Mouse (Mus musculus) common myeloid progenitor, adult 5-6 weeks (primary cell): Measurements from ENCODE around the gene Fgfrl1. TPM values are rescaled to one million over a fixed set of nuclear protein-coding genes. Genes with fewer than 3 reads are reported as not detected.
A peak's percentile ranks its signal among the peaks of the same experiment; 100 is the strongest.

Experiments used
- ATAC-seq: replicated peaks from 2 replicates; pipeline ENCODE4 v1.8.0; 2016; ENCODE audit warnings: low read depth, mild to moderate bottlenecking, moderate TSS enrichment, inconsistent platforms; ENCODE audit not compliant: poor library complexity, severe bottlenecking
- total RNA-seq: library from RNA; stranded (forward); fragments of 200-1000, 187-1606 nt; gene quantifications from 2 replicates; pipeline ENCODE4 v1.2.3, GENCODE M21; 2017

Gene Fgfrl1
- total RNA-seq, 1 experiment from 2014 or later: 3.7 TPM

DNA sequence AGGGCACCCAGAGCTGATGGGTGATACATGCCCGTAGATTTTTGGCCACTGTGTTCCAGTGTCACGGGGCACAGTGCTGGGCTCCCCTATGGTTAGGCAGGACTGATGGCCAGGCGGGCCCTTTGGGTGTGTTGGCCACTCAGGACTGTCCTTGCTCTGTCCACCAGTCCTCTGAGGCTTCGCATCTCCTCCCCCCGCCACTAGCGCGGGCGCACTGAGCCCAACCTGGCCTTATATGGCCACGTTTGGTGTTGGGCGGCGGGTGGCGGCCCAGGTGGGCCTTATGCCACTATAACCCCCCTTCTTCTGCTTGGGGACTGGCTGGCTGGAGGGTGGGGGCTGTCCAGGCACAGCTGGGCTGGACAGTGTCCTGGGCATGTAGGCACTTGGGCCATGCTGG is 3.7 kb downstream of the Fgfrl1 start:
- no peak for ATAC-seq

DNA sequence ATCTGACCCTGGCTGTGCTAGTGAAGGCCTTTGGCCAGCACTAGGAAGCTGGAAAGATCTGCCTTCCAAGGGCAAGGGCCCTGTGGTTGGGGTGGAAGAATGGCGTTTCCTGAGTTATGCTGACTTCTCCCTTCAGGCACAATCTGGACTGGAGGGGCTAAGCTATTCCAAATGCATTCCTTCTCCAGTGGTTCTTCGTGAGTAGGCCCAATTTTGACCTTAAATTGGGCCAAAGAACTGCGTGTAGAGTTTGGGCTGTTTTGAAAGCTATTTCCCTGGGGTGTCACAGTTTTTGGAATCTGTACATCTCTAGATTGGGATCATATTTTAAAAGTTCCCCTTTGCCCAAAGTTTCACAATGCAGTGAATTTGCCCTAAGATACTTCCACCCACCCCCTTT is 4.4 kb downstream of the Fgfrl1 start:
- no peak for ATAC-seq

DNA sequence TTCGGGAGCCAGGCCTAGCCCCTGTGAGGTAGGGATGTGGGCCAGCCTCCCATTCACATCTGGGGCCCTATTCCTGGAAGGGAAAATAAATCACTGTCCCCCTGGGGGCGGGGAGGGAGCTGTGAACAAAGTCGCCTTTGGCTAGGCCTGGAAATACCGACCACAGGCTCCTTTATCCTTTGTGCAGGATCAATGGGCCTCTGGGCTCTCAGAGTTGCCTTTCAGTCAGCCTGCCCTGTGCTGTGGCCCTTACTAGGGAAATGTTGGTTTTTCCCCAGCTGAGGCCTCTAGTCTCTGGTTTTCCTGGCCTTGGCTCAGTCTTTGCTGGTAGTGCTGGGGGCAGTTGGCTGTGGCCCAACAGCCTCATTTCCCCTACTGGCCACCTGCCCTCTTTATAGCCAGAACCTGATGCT is 5.2 kb downstream of the Fgfrl1 start:
- ATAC-seq: no peak

DNA sequence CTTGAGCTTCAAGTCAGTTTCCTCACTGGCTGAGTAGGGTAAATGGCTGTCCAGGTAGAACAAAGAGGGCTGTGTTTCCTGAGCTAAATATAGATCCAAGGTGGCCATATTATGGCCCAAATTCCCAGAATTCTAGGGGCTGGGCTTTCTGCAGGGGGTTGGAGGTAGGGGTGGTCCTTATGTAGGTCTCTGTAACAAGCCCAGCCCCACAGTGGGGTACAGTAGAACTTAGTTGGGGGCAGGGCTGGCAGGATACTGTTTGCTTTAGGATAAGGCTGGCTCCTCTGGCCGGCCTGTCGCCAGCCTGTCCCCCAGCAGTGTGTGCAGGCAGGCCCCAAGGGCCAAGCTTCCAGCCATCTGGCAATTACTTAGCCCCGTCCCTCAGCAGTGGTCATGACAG is 8.2 kb downstream of the Fgfrl1 start:
- no peak for ATAC-seq

DNA sequence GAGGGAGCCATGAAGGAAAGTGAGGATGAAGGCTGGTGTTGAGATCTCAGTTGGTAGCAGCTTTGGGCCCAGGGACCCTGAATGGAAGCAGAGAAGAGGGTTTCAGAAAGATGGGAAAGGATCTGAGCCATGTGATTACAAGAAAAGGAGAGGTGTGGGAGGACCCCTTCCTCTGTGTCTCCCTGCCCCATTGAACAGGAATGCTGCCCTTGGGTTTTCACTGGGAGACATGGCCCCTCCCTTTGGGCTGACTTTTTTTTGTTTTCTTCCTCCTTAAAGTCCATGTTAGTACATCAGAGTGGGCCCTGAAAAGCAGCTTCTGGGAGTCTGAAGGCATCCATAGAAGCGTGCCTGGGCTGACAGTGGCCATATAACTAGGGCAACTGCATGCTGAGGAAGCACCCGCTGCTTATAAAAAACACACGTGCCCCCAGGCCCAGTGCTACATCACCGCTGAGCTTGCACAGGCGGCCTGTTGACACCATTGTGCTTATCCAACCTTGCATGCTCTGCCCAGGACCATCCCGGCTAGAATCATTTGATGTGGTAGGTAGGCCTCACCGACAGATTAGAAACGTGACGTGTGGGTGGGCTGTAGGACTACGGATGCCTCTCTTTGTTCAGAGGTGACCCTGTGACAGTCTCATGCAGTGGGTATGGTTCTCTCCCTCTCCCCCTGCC is 9.3 kb downstream of the Fgfrl1 start:
- no peak for ATAC-seq

DNA sequence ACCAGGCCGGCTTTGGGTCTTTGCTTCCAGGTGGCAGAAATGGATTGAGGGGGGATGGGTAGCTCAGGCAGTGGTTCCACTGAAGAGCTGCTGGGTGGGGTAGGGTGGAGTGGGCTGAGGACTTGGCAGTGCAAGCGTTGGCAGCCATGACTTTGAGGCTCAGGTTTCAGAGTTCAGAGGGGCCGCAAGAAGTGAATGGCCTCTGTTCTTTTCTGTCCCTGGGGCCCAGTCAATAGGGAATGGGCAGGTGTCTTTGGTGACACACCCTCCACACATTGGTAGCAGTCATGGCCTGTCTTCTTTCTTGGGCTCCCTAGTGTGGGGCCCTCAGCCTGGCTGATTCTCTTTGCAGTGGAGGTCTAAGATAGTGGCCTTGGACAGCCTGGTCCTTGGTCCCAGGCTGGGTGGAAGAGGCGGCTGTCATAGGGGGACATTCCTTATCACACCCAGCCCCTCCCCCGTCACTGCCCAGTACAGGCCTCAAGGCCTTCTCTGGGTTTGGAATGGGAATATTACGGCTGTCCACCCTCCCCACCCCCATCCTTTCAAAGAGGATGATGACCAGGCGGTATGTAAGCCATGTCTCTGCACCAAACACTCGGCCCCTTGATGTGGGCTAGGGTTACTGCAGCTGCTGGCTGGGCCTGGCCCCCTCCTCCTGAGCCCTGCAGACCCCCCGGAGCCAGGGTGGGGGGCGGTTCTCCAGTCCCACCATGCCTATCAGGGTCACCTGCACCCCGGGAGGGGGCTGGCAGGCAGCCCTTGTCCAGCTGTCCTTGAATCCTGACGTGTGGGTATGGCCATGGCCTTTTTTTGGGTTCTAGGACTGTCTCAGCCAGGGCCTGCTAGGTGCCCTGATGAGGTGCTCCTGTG is 11.8 kb downstream of the Fgfrl1 start:
- no peak for ATAC-seq

DNA sequence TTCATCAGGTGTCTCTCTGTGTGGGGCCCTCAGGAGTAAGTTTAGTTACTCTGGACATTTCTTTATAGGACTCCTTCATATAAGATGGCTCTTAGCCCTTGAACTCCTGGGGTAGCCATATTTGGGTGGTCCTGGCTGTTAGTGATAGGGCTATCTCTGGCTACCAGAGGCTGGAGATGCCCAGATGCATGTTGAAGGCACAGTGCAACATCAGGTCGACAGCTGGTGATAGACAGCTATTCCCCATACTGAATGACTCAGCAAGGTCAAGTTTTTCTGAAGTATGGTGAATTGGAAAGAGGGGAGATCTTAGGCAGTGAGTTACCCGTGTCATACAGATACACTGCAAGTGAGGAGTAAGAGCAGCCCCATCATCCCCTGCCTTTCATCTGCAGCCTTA is 15.6 kb downstream of the Fgfrl1 start:
- ATAC-seq: no peak

DNA sequence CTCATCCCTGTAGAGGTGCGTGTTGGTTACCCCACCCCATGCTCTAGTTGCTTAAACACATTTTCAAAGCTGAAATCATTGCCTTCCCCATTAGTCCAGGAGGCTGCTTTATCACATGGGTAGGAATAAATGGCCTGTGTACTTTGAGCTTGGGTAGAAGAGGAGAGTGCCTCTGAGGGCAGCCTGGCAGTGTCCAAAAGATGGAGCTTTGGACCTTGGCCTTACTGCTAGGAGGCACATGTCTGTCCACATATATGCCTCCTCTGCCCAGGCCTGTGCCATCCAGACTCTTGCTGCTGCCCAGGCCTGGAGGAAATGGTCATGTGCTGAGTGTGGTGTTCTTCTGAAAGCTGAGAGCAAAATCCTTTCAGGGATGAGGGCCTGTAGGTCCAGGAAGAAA is 16.2 kb downstream of the Fgfrl1 start:
- no peak for ATAC-seq

DNA sequence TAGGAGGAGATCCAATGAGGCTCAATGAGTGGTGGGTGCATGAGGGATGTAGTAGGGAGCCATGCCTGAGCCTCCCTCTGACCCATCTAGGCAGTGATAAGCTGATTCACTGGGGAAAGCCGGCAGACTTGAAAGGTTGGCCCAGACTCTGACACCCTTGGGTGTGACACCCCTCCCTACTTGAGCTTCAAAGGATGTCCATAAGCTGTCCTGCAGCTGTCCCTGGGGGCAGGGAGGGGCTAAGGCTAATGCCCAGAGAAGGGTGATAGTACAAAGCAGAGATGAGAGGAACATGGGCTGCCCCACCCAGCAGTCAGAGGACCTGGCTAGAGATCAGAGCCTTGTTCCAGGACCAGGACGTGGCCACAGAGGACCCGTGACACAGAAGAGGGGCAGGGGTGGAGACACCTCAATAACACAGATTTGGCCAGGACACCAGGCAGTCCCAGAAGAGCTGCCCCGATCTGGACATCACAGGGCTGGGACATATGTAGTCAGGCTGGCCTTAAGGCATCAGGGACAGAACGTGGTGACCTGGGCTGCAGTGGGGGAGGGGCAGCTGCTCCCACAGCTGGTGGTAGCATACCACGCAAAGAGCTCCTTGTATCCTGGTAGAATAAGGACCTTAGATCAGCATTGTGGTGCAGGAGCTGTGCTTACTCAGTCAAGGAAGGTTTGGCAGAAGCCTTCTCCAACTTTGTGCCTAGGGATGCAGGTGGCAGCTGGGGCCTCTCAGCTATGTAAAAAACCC is 17.0 kb downstream of the Fgfrl1 start:
- ATAC-seq: no peak

DNA sequence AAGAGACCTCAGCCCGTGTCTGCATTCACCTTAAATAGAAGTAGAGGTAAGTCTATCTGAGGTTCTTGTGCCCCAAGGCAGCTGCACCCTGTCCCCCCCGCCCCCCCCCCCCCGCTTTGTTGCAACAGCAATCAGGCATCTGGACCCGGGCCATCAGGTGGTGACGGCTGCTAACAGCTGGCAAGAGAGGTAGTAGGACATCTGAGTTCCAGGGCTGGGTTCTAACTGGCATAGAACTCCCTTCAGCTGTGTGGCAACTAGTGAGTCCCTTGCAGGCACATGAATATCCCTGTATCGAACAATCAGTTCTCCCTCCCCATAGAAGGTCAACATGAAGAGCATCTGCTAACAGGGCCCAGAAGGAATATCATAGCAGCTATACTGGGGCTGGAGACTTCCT is 19.8 kb downstream of the Fgfrl1 start:
- ATAC-seq: no peak

DNA sequence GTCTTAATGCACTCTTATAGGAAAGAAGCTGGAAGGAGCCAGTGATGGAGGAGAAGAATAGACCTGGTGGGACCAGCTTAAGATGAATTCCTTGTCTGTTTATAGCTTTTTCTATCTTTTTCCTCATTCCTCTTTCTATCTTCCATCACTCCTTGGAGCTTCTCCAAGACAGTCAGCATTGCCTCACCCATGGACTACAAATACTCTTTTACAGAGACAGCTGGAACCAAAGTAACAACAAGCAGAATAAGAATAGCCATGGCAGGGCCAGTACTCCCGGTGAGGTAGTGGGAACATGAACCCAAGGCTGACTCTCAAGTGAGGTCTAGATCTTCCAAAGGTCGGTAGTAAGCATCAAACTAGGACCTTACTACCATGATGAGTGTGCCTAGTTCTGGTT is 20.9 kb downstream of the Fgfrl1 start:
- ATAC-seq: no peak

DNA sequence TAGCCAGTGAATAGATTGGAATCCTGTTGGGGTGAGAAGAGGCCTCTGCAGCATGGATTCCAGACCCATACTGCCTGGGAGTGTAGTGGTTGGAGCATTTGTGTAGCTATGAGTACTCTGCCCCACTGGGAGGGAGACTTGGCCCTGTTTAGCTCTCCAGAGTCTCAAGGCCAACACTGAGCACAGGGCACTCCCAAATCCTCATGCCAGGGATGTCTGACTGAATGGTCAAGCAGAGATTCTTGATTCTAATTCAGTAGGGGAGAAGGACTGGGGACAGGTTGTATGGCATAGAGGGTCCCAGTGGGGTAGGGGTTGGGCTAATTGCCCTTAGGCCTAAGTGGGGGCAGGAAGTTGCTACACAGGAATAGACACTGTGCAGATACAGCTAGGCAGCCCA is 21.5 kb downstream of the Fgfrl1 start:
- ATAC-seq: no peak

DNA sequence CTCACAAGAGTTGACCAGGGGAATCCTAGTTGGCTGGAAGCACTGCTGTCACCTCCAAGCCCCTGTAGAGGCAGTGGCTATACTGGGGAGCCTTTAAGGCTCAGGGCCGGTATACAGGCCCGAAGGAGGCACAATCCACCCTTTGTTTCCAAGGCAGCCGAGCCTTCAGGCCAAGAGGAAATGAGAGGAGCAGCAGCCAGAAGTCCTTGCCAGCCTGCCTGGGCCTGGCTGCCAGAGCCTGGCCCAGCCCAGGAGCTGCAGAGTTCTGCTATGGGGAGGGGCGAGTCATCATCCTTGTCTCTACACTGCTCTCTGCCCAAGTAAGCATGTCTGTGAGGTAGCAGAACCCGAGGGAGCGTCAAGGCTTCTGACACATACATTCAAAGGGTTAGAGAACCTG is 22.0 kb downstream of the Fgfrl1 start:
- no peak for ATAC-seq

DNA sequence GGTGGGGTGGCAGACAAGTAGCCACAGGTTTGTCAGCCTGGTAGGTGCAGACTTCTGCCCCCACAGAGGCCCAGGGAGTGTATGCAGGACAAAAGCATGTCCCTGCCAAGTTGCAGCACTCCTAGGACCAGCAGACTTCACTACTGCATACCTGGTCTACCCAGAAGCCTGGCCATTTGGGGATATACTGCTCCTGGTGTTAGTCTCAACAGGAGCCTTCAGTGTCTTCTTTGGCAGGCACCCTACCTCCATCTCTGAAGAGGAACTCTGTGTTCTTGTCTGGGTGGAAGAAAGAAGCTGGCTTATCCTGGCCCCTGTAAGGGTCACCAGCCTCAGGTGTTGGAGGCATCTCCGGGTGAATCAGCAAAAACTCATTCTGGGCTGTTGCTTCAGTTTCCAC is 23.8 kb downstream of the Fgfrl1 start:
- no peak for ATAC-seq

DNA sequence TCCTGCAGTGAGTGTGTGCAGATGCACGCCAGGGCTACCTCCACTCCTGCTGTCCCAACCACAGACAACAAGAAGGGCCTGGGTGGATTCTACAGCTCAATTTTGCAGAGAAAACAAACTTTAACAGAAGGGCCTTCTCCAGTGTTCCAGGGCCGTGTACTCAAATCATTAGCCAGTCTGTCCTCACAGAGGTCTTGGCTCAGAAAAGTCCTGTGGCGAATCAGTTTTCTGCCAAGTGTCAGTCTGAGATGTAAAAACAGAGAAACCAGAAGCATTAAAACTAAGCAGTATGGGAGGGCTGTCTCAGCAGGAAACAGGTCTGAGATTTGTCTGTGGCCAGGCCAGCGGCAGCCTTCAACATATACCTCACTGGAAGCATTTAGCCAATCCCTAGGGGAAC is 25.9 kb downstream of the Fgfrl1 start:
- ATAC-seq: no peak

DNA sequence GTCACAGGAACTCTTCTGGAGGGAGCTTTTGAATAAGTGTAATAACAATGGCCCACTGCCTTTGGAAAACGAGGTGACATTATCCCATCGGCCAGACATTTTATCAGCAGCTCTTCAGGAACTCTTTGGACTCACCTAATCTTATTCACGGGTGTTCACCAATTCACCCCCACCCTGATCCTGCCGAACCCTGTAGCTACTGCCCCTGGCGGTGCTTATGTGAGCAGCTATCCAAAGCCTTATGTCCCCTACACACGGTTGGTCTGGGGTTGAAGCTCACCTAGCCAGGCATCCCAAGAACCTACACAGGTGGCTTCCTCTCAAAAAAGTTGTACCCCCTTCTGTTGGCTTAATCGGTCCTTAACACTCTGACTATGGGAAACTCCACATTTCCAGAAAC is 27.6 kb downstream of the Fgfrl1 start:
- no peak for ATAC-seq

DNA sequence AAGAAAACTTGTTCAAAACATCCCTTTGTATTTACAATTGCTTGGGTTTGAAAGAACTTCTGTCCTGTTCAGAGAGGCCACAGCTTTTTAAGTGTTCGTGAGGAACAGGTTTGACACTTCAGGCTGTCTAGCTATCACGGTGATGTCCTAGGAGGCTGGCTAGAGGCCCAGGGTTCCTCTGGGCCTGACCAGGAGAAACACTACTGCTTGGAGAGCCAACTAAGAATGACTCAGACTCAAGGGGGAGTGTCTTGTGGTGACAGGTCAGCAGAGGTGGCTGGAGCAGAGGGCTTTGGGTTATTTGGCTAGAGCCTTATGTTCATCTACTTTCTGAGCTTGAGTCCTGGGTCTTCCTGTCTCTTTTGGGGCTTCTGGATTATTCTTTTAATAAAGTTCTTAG is 31.8 kb downstream of the Fgfrl1 start:
- no peak for ATAC-seq

DNA sequence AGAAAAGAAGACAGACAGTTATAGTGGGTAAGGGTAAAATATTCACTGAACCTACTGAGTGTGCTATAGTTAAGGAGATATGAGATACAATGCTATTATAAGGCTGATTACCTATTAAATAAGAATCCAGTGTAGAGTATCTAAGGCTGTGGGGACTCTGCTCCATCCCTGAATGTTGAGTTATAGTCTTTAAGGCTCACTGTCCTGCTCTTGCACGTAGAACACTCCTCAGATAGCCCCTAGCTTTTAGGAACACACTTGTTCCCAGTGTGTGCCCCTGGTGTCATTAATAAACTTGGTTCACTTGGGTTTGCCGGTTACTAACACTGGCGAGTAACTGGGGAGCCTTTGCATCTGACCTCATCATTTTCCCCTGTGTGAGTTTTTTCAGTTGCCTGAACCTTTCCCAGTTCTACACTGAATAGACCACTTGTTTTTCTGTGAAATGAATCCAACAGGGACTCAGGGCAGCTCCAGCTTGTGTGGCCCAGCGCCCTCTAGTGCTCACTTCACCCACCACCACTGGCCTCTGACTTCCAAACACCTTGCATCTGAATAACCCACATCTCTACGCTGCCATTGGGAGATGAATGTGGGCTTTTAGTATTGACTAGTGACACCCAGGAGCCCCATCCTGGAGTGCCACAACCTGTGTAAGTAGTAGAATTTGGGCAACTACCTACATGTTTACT is 34.5 kb downstream of the Fgfrl1 start:
- ATAC-seq: peak; percentile 97

DNA sequence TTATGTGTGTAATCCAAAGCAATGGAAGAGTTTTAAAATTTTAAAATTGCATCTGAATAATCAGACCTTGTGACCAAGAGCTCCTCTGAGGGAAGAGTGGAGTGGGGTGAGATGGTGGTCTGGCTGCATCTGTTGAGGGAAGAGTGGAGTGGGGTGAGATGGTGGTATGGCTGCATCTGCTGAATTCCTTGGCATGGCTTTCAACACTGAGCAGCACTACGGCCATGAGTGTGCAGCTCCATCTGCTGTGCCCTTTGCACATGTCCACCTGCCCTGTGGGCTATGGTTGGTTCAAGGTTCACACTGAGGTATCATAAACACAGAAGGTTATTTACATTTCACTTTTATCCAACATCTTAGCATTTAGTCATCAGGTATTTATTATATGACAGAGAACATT is 35.2 kb downstream of the Fgfrl1 start:
- ATAC-seq: no peak

DNA sequence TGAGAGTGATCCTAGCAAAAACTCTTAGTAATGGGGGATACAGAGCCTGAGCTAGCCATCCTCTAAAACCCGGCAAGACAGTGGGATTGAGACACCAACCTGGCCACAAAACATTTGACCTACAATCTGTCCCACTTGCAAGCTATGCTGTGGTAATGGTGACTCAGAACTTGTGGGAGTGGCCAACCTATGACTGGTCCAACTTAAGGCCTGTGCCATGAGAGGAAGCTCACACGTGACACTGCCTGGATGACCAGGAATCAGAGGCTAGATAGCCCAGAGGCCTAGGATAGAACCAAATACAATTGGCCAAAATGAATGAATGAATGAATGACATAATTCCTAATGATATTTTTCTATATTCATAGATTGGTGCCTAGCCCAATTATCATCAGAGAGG is 49.7 kb downstream of the Fgfrl1 start:
- ATAC-seq: no peak
